Mouse (Mus musculus): Measurements from ENCODE around the gene Krt42. TPM values are rescaled to one million over a fixed set of nuclear protein-coding genes. Genes with fewer than 3 reads are reported as not detected.
"Not testable (repeated sequence)": the region's sequence is repeated elsewhere in the genome, so short reads cannot be mapped to it uniquely, and the experiment has no call there.

Krt42 gene
- polyA plus RNA-seq, 1 experiment from 2014 or later: 0.25 TPM

DNA sequence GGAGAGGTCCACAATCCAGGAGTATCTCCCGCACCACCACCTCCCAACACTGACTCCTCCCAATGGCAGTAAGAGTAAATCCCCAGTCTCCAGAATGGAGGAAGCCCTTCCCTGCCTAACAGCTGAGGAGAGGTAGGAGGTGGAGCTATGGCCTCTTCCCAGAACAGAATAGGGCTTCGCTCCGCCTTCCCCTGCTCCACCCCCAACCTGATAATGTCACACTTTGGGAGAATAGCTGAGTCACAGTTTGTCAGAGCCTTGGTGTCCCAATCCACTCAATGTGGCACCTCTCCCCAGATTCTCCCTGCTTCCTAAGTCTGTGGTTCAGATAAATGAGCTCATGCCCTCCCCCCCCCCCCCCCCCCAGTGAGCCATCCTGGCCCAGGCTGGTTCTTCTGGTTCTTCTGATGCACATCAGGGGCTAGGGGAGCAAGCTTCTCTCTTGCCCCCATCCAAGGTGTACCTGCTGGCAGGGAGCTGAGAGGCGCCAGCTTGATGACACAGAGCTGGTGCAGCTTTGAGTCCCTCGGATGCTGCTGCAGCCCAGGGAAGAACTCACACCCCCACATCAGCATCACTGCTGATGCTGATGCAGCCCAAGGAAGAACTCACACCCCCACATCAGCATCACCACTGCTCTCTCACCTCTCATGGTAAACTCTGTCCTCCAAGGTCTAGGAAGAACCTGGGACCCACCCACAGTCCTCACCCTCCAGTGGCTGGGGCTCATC is 15.1 kb downstream of the Krt42 start:
- H3K4me2 ChIP-seq (replicated peaks): no peak overlapping the region
- ATAC-seq (ENCODE audit: insufficient number of reproducible peaks, low FRiP score, low TSS enrichment, low read depth): no peak
- no peak overlapping the region for H3K4me3 ChIP-seq (replicated peaks)

DNA sequence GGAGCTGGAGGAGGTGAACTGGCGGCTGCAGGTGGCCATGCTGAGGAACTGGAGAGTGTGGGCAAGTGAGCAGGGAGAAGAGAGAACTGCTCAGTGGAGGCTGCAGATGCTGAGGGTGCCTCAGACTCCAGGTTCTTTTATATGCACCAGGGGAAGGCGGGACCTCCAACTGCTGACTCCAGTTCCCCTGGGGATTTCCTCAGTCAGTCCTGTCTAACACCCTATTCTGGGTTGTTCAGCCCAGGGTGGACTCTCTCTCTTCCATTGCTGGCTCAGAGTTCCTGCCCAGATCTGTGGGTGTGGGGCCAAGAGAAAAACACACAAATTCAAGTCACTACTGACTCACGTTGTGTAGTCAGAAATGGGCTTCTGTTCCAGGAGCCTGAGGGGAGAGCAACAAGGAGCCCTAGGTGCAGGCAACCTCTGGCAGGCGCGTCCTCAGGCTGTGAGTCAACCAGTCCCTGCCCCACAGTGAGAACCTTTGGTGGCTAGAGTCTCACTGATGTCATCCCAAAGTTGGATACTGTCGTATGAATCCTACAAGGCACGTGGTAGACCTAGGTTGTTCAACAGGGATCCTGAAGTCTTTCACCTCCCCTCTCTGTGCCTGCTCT is 20.7 kb downstream of the Krt42 start, which contains the start of gene Krt16:
Gene Krt16 (minus strand): TSS at position 51 of the 614 bp plus-strand sequence.
- no peak for ATAC-seq (ENCODE audit: insufficient number of reproducible peaks, low FRiP score, low TSS enrichment, low read depth)
- H3K4me2 ChIP-seq (replicated peaks): no peak within 1 kb of the TSS
- 69% methylated on average over 7 of the region's 7 CpGs for WGBS
- no peaks in the 10 kb centered on the region for H3K36me3 ChIP-seq
- H3K27me3 ChIP-seq: no peaks in the 10 kb centered on the region
- H3K4me3 ChIP-seq (replicated peaks): no peak within 1 kb of the TSS
- H3K9me3 ChIP-seq (replicated peaks): no peaks in the 10 kb centered on the region
- no peaks in the 10 kb centered on the region for H3K4me1 ChIP-seq
- no peak within 1 kb of the TSS for H3K9ac ChIP-seq
- no peak within 1 kb of the TSS for H3K27ac ChIP-seq (replicated peaks)

More for the DNA sequence above, 15.1 kb downstream of the Krt42 start:
- no peak overlapping the region for H3K9ac ChIP-seq
- 65% methylated on average over 5 of the region's 5 CpGs for WGBS
- H3K36me3 ChIP-seq: no peaks in the 10 kb centered on the region
- H3K4me1 ChIP-seq: 0 out of 2 replicates have a peak, but pooled peaks cover 2% of the 10 kb centered on the region
- no peak overlapping the region for H3K27ac ChIP-seq (replicated peaks)
- no peaks in the 10 kb centered on the region for H3K27me3 ChIP-seq
- no peaks in the 10 kb centered on the region for H3K9me3 ChIP-seq (replicated peaks)

DNA sequence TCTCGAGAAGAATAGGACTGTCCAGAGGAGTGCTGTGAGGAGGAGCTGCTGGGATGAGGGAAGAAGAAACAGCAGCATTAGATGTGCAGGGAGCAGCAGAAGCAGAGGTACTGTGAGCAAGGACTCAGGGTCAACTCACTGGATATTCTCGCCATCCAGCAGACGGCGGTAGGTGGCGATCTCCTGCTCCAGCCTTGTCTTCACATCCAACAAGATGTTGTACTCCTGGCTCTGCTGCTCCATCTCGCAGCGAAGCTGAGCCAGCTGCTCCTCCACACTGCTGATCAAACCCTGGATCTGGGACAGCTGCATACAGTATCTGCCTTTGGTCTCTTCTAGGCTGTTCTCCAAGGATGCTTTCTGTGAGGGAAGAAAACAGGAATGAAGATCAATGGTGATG is 23.2 kb downstream of the Krt42 start:
- not testable (repeated sequence) for H3K4me2 ChIP-seq (replicated peaks); ATAC-seq (ENCODE audit: insufficient number of reproducible peaks, low FRiP score, low TSS enrichment, low read depth); H3K9me3 ChIP-seq (replicated peaks); H3K4me1 ChIP-seq; H3K27me3 ChIP-seq; H3K27ac ChIP-seq (replicated peaks); H3K9ac ChIP-seq; H3K4me3 ChIP-seq (replicated peaks); H3K36me3 ChIP-seq
- WGBS: 68% methylated on average over 7 of the region's 7 CpGs

DNA sequence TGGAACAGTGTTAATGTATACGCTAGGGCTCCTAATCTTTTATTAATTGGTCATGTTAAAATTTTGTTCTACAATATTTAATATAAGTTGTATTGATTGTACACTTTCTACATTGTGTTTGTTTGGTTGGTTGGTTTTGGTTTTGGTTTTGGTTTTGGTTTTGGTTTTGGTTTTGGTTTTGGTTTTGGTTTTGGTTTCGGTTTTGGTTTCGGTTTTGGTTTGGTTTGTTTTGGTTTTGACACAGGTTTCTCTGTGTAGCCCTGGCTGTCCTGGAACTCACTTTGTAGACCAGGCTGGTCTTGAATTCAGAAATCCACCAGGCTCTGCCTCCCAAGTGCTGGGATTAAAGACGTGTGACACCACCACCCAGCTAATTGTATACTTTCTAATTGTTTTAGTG is 29.4 kb downstream of the Krt42 start:
- not testable (repeated sequence) for H3K4me2 ChIP-seq (replicated peaks); H3K27ac ChIP-seq (replicated peaks); H3K36me3 ChIP-seq; ATAC-seq (ENCODE audit: insufficient number of reproducible peaks, low FRiP score, low TSS enrichment, low read depth); H3K4me3 ChIP-seq (replicated peaks); H3K4me1 ChIP-seq; H3K27me3 ChIP-seq; H3K9me3 ChIP-seq (replicated peaks); H3K9ac ChIP-seq
- WGBS: 90% methylated on average over 4 of the region's 4 CpGs

DNA sequence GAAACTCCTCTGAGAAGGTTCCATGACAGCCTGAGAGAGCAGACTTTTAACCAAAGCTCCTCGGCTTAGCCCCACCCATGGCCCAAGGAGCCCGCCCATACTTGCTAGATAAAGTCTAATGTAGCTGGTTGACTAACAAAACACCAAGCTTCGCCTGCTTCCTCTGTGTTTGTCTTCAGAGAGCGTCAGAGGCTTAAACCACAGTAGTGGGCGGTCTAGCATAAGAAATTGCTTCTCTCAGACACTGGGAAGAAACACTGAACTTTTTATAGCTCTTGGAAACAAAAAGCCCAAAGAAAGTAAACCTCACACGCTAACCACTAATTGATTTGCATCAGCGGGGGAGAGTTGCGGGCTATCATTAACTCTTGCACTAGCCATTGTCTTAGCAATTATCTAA is 47.9 kb downstream of the Krt42 start:
- Histone ChIP-seq H3K9ac (no peak overlapping the region), H3K27ac (replicated peaks) (no peak overlapping the region), H3K4me2 (replicated peaks) (no peak overlapping the region), H3K9me3 (replicated peaks) (peaks cover 5% of the 10 kb centered on the region; the same call in 1 of the 2 replicates), H3K27me3 (no peaks in the 10 kb centered on the region), H3K4me3 (replicated peaks) (no peak overlapping the region), H3K36me3 (no peaks in the 10 kb centered on the region), H3K4me1 (no peaks in the 10 kb centered on the region)
- 61% methylated on average over 8 of the region's 8 CpGs for WGBS
- no peak for ATAC-seq (ENCODE audit: insufficient number of reproducible peaks, low FRiP score, low TSS enrichment, low read depth)

DNA sequence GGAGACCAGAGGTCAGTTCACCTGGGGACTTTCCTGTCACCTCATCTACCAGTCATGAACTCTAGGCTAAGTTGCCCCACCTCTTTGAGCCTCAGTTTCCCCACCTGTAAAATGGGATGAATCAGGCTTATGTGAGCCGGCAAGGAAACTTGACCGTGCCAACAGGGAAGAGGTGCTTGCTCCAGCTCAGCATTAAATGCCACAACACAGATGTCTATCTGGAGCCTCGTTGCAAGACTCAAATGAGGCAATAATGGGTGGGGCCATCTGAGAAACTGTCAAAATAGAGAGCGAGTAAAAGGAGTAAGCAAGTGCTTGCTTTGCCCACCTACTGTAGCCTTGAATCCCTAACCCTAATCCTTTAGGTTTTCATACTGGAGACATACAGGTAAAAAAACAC is 50.4 kb downstream of the Krt42 start:
- ATAC-seq (ENCODE audit: insufficient number of reproducible peaks, low FRiP score, low TSS enrichment, low read depth): no peak

More for the DNA sequence above, 50.4 kb downstream of the Krt42 start:
- no peak overlapping the region for H3K27ac ChIP-seq (replicated peaks)
- no peak overlapping the region for H3K4me2 ChIP-seq (replicated peaks)
- no peaks in the 10 kb centered on the region for H3K36me3 ChIP-seq
- H3K4me3 ChIP-seq (replicated peaks): no peak overlapping the region
- 0 out of 2 replicates have a peak, but pooled peaks cover 4% of the 10 kb centered on the region for H3K4me1 ChIP-seq
- H3K27me3 ChIP-seq: no peaks in the 10 kb centered on the region
- H3K9ac ChIP-seq: no peak overlapping the region
- H3K9me3 ChIP-seq (replicated peaks): no peaks in the 10 kb centered on the region
- 75% methylated on average over 4 of the region's 4 CpGs for WGBS

Other genes starting within 250 kb of the Krt42 start
- 7.3 and 17.9 TPM in 2 replicates for gene Krt33b, start 240.0 kb downstream of the Krt42 start, polyA plus RNA-seq (2015; fragmentation: Nextera tagmentation; extraction: Ambion mirVana)
- gene Krt34, start 228.3 kb downstream of the Krt42 start, polyA plus RNA-seq (2015; fragmentation: Nextera tagmentation; extraction: Ambion mirVana): 3.6 and 7.8 TPM in 2 replicates
- gene Krt31, start 219.3 kb downstream of the Krt42 start, polyA plus RNA-seq (2015; fragmentation: Nextera tagmentation; extraction: Ambion mirVana): 5.9 and 13.8 TPM in 2 replicates
- 6.4 and 7.2 TPM in 2 replicates for gene Krt32, start 181.6 kb downstream of the Krt42 start, polyA plus RNA-seq (2015; fragmentation: Nextera tagmentation; extraction: Ambion mirVana)
- 23.0 and 37.6 TPM in 2 replicates for gene Krt35, start 173.6 kb downstream of the Krt42 start, polyA plus RNA-seq (2015; fragmentation: Nextera tagmentation; extraction: Ambion mirVana)
- gene Krt36, start 164.2 kb downstream of the Krt42 start, polyA plus RNA-seq (2015; fragmentation: Nextera tagmentation; extraction: Ambion mirVana): 0.76 and 1.9 TPM in 2 replicates
- 155 and 225 TPM in 2 replicates for gene Krt13, start 148.3 kb downstream of the Krt42 start, polyA plus RNA-seq (2015; fragmentation: Nextera tagmentation; extraction: Ambion mirVana)
- 1,131 and 1,207 TPM in 2 replicates for gene Krt15, start 133.9 kb downstream of the Krt42 start, polyA plus RNA-seq (2015; fragmentation: Nextera tagmentation; extraction: Ambion mirVana)
- gene Krt19, start 121.2 kb downstream of the Krt42 start, polyA plus RNA-seq (2015; fragmentation: Nextera tagmentation; extraction: Ambion mirVana): 227 and 305 TPM in 2 replicates
- gene Krt9, start 76.6 kb downstream of the Krt42 start, polyA plus RNA-seq (2015; fragmentation: Nextera tagmentation; extraction: Ambion mirVana): not detected in 2 replicates
- gene Krt14, start 62.3 kb downstream of the Krt42 start, polyA plus RNA-seq (2015; fragmentation: Nextera tagmentation; extraction: Ambion mirVana): 1,122 and 1,244 TPM in 2 replicates
- 6.9 and 7.0 TPM in 2 replicates for gene Krt16, start 21.0 kb downstream of the Krt42 start, polyA plus RNA-seq (2015; fragmentation: Nextera tagmentation; extraction: Ambion mirVana)
- 399 and 504 TPM in 2 replicates for gene Krt17, start 8.8 kb downstream of the Krt42 start, polyA plus RNA-seq (2015; fragmentation: Nextera tagmentation; extraction: Ambion mirVana)
- 1,638 and 1,748 TPM in 2 replicates for gene Eif1, start 50.0 kb upstream of the Krt42 start, polyA plus RNA-seq (2015; fragmentation: Nextera tagmentation; extraction: Ambion mirVana)
- 6.0 and 6.7 TPM in 2 replicates for gene Gast, start 64.5 kb upstream of the Krt42 start, polyA plus RNA-seq (2015; fragmentation: Nextera tagmentation; extraction: Ambion mirVana)
- 7.0 and 10.6 TPM in 2 replicates for gene Hap1, start 86.3 kb upstream of the Krt42 start, polyA plus RNA-seq (2015; fragmentation: Nextera tagmentation; extraction: Ambion mirVana)
- 232 and 256 TPM in 2 replicates for gene Jup, start 127.9 kb upstream of the Krt42 start, polyA plus RNA-seq (2015; fragmentation: Nextera tagmentation; extraction: Ambion mirVana)
- 89.9 and 91.1 TPM in 2 replicates for gene P3h4, start 145.0 kb upstream of the Krt42 start, polyA plus RNA-seq (2015; fragmentation: Nextera tagmentation; extraction: Ambion mirVana)
- 212 TPM in 2 replicates for gene Fkbp10, start 145.8 kb upstream of the Krt42 start, polyA plus RNA-seq (2015; fragmentation: Nextera tagmentation; extraction: Ambion mirVana)
- gene Nt5c3b, start 171.9 kb upstream of the Krt42 start, polyA plus RNA-seq (2015; fragmentation: Nextera tagmentation; extraction: Ambion mirVana): 134 and 135 TPM in 2 replicates
- gene Klhl10, start 172.0 kb upstream of the Krt42 start, polyA plus RNA-seq (2015; fragmentation: Nextera tagmentation; extraction: Ambion mirVana): 1.1 and 1.2 TPM in 2 replicates
- 8.2 and 9.9 TPM in 2 replicates for gene Klhl11, start 202.9 kb upstream of the Krt42 start, polyA plus RNA-seq (2015; fragmentation: Nextera tagmentation; extraction: Ambion mirVana)

All from embryonic facial prominence, embryonic 15.5 days (tissue).